Mouse (Mus musculus) lung, postnatal 0 days (tissue): Measurements from ENCODE around the gene Vangl2.

ENCODE experiments used
- CTCF ChIP-seq: IDR thresholded peaks from 2 replicates; pipeline ENCODE4 v1.5.1; 2016; ENCODE audit warnings: antibody characterized with exemption, mild to moderate bottlenecking
- EP300 ChIP-seq: IDR thresholded peaks from 2 replicates; pipeline ENCODE4 v1.6.1; 2016; ENCODE audit warnings: antibody characterized with exemption, mild to moderate bottlenecking, control low read depth

DNA sequence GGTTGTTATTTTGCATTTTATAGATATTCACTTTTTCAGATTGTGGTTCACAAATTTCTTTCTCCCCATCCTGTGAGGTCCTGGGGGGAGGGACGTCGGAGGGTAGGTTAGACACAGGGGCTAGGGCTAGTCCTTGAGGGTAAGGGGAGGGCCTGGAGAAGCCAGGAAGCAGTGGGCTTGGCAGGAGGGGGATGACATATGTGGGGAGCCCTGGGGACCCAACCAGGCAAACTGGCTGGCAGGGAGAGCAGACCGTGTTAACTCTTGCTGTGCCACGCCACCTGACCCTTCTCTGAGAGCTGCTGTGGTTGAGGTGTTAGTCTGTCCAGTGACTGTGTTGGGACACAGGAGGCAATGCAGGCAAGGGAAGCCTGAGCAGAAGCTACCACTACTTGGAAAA lies 32.4 kb upstream of the Vangl2 start:
- TF ChIP-seq CTCF (no peak), EP300 (no peak)
